Mouse (Mus musculus): ENCODE measurements around the gene Dpf3.

Dpf3 gene

GRCm38 (mm10) chr12:83495961-83496282, 8.4 kb upstream of the Dpf3 start:
- DNase-seq = no peak

- no peak for DNase-seq
Measured at GRCm38 (mm10) chr12:83495248-83495960, 7.9 kb upstream of the Dpf3 start.

- DNase-seq = no peak
Measured at GRCm38 (mm10) chr12:83494196-83494595, 6.7 kb upstream of the Dpf3 start.

DNA sequence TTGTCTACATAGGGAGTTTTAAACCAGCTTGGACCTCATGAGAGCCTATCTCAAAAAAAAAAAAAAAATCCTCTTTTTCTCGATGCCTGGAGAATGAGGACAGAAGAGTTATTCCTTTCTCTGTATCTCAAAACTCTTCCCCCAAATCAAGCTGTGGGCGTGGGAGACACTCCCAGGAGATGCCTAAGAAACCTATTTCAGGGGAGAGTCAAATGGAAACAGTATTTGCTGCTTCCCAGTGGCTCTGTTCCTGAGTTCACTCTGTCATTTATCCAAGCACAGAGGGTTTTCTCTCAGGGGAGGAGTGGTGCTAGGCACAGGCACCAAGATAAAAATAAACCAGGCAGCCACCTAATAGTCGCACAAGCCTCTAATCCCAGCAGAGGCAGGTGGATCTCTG, 5.3 kb upstream of the Dpf3 start:
- no peak for DNase-seq

DNA sequence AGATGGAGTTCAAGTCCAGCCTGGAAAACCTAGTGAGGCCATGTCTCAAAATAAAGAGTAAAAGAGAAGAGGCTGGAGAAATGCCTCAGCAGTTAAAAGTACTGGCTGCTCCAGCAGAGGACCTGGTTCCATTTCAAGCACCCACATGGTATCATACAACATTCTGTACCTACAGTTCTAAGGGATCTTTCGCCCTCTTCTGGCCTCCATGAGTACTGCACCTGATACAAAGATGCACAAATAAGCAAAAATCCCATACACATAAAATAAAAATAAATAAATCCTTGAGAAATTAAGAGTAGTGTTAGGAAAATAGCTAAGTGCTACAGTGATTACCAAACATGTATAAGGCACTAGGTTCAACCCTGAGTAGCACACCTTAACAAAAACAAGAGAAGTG, 4.1 kb upstream of the Dpf3 start:
- no peak for DNase-seq

GRCm38 (mm10) chr12:83489748-83490147, 2.2 kb upstream of the Dpf3 start:
- no peak for DNase-seq

GRCm38 (mm10) chr12:83488211-83488941, 860 bp upstream of the Dpf3 start:
- DNase-seq = peak; percentile 6

- peak; percentile 52 for DNase-seq
Measured at GRCm38 (mm10) chr12:83486671-83487461, 650 bp downstream of the Dpf3 start.

DNA sequence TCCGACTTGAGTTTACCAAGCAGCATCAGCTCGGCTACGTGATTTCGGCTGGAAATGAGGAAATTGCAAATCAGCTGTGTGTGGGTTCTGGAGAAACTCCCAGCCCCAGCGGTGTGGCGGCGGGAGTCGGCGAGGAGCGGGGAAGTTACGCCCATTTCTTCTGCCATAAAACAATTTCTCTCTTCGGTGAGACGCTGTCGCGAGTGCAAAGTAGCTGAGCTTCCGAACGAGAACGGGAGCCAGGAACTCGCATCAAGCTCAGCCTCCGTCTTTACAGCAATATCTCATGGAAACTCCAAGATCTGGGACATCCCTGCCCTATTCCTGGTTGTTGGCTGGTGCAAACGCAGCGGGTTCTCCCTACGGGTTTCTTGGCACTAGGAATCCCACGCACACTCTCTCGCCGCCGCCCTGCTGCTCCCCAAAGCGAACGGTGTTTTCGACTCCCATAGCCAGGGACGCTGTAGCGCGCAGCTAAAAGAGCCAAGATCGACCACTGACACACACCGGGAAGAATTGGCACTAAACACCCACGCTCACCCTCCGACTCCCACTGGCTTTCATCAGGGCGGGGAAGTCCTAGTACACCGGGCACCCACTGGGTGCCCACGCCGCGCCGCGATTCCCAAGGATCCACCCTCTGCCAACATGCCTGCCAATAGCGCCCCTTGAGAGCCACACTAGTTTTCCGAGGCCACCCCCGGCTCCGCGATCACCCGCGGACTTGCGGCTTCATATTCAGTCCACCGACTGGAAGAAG, 1.4 kb downstream of the Dpf3 start:
- peak; percentile 73 for DNase-seq

GRCm38 (mm10) chr12:83484855-83485745, 2.4 kb downstream of the Dpf3 start:
- no peak for DNase-seq

DNA sequence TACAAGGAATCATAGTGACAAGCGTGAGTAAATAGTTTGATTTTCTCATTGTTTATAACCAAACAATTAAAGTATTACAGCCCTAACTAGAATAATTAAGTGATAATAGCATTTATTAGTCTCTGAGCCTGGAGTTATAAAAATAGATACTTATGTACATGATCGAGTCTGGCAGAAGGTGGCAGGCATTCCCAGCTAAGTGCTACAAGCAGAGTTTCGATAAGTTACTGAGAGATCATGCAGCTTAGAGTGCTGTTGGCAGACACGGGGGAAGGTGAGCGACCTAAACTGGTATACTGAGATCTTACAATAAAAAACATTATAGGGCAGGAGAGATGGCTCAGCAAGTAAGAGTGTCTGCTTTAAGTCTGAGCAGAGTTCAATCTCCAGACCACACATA, 3.9 kb downstream of the Dpf3 start:
- no peak for DNase-seq

DNA sequence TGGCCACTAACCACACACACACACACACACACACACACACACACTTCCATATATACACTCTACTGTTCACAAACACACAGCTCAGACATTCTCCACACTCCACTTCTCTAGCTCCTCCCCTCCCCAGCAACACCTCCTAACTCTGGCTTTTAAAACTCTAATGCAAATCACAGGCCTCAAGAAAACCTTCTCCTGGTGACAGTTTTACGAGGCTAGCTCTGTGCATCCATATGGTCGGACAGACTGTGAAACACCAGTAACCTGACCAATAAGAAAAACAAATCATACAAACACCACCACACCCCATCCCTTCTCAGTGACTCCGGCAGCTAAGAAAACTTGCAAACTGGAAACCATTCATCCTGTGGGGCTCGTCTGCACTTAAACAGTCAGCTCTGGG, 6.1 kb downstream of the Dpf3 start:
- no peak for DNase-seq

GRCm38 (mm10) chr12:83479818-83480401, 7.6 kb downstream of the Dpf3 start:
- no peak for DNase-seq

GRCm38 (mm10) chr12:83479140-83479539, 8.4 kb downstream of the Dpf3 start:
- DNase-seq = no peak

DNA sequence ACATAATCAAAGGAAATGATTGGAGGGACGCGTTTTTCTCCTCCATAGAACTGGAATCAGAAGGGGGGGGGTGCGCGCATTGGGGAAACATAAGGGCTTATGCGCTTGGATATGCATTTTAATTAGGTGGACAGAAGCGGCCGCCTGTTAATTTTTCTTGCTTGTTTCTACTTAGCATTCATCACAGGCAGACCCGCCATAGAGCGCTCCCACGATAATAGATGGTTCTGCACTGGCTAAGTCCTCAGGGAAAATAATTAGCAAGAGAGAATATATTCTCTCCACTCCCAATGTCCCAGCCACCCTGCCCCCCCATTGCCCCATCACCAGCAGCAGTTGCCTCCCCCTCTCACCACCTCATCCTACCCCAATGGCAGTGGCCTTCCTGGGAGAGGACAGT, 11.2 kb downstream of the Dpf3 start:
- no peak for DNase-seq

DNA sequence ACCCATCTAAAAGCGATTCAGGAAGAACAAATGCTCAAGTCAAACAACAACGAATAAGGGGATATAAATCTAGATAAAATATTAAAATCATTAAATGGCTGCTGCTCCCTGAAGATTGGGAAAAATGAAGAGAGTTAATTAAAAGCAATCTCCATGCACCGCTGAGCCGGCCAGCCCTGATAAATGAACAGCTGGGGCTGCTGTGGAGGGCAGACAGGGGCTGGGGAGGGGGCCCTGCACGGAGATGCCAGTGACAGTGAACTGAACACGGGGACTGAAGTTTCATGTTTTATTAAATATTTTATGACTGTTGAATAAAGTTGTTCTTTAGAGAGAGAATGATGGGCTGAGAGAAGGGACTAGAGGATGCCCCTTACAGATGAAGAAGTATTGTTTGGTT, 12.1 kb downstream of the Dpf3 start:
- DNase-seq = no peak

GRCm38 (mm10) chr12:83473987-83474600, 13.4 kb downstream of the Dpf3 start:
- no peak for DNase-seq

GRCm38 (mm10) chr12:83471760-83472159, 15.8 kb downstream of the Dpf3 start:
- DNase-seq = no peak

DNA sequence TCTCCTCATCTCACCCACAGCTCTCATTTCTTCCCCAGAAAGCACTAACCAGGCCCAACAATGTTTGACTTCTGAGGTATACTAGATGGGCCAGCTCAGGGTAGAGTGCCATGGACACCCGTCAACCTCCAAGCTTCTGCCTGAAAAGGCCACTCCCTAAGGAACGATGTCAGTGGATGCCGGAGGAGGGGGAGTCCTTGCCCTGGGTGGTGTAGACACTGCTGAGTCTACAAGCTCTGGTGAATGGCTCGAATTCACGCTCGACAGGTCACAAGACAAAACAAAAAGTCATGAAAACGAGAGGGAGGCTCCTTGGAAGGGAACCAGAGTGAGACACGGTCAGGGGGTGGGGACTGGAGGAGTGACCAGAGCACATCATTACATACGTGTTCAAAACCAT, 17.4 kb downstream of the Dpf3 start:
- no peak for DNase-seq

GRCm38 (mm10) chr12:83466508-83467430, 20.7 kb downstream of the Dpf3 start:
- no peak for DNase-seq

Data from right cerebral cortex, postnatal 25 days (tissue).